ENCODE assay signal across 21 mouse cellular contexts in genomic region chr11:50534266-50534665, GRCm38 (mm10).
"Had no signal": no experiment of that assay in that cellular context is flagged by ENCODE, and none has a peak within 500 bp of the region (broad histone marks: within the 10 kb centered on the region; RNA-seq: fewer than 3 reads in every experiment).

No protein-coding gene starts in this region.

- H3K4me3 ChIP-seq: heart, embryonic 10.5 days; heart, embryonic 12.5 days; hindbrain, embryonic 10.5 days; hindbrain, embryonic 12.5 days; intestine, embryonic 15.5 days; layer of hippocampus, adult 2 months; left cerebral cortex, adult 2 months; limb, embryonic 10.5 days; limb, embryonic 12.5 days; liver, embryonic 13.5 days; liver, embryonic 15.5 days had no signal

- H3K27ac ChIP-seq: heart, embryonic 10.5 days; hindbrain, embryonic 10.5 days; hindbrain, embryonic 12.5 days; hindbrain, embryonic 14.5 days; intestine, embryonic 15.5 days; layer of hippocampus, adult 2 months; left cerebral cortex, adult 2 months; limb, embryonic 10.5 days; limb, embryonic 12.5 days; liver, embryonic 13.5 days; liver, embryonic 15.5 days had no signal

- DNase-seq: heart, adult 18-20 months; heart, postnatal 10 days; heart, postnatal 4 days; kidney, adult 18-20 months; kidney, adult 8-10 months; kidney, postnatal 10 days; kidney, postnatal 25 days; kidney, postnatal 4 days; liver; liver, embryonic 13.5 days had no signal
